Comparison of ENCODE assay signal across 16 mouse cellular contexts in genomic region chr1:71880480-71880879, GRCm38 (mm10).
"Had no signal": no experiment of that assay in that cellular context is flagged by ENCODE, and none has a peak within 500 bp of the region (broad histone marks: within the 10 kb centered on the region; RNA-seq: fewer than 3 reads in every experiment).

No protein-coding gene starts in this region.

- H3K4me2 ChIP-seq: kidney, embryonic 15.5 days; limb, embryonic 12.5 days; limb, embryonic 15.5 days; liver, embryonic 11.5 days; midbrain, embryonic 13.5 days had no signal

- H3K36me3 ChIP-seq: kidney, embryonic 15.5 days; limb, embryonic 12.5 days; limb, embryonic 15.5 days; midbrain, embryonic 10.5 days; midbrain, embryonic 13.5 days had no signal

- H3K27me3 ChIP-seq: kidney, embryonic 15.5 days; limb, embryonic 12.5 days; limb, embryonic 15.5 days; megakaryocyte, embryonic 14.5 days; midbrain, embryonic 13.5 days had no signal

- H3K9ac ChIP-seq: kidney, embryonic 15.5 days; limb, embryonic 12.5 days; limb, embryonic 15.5 days; liver, embryonic 14.5 days; liver, postnatal 0 days; midbrain, embryonic 13.5 days had no signal

- H3K9me3 ChIP-seq: kidney, embryonic 15.5 days; limb, embryonic 12.5 days; limb, embryonic 15.5 days; midbrain, embryonic 10.5 days; midbrain, embryonic 13.5 days had no signal

- ATAC-seq: liver, postnatal 0 days; midbrain, embryonic 13.5 days; midbrain, embryonic 16.5 days had no signal

- DNase-seq: kidney, postnatal 10 days; kidney, postnatal 36 days; left cerebral cortex, postnatal 4 days; liver, postnatal 0 days; lung, postnatal 36 days; thymus, adult 18-20 months; thymus, postnatal 36 days had no signal

- H3K4me1 ChIP-seq: kidney, embryonic 15.5 days; megakaryocyte, embryonic 14.5 days; midbrain, embryonic 10.5 days; midbrain, embryonic 13.5 days had no signal

- H3K27ac ChIP-seq: kidney, embryonic 15.5 days; limb, embryonic 12.5 days; limb, embryonic 15.5 days; liver, embryonic 14.5 days; midbrain, embryonic 10.5 days; midbrain, embryonic 13.5 days had no signal

- H3K4me3 ChIP-seq: kidney, embryonic 15.5 days; limb, embryonic 12.5 days; limb, embryonic 15.5 days; megakaryocyte, embryonic 14.5 days; midbrain, embryonic 10.5 days; midbrain, embryonic 13.5 days had no signal
